Mouse (Mus musculus): ENCODE results near the gene Aff3. TPM values are rescaled to one million over a fixed set of nuclear protein-coding genes. Genes with fewer than 3 reads are reported as not detected.

Gene Aff3
- polyA plus RNA-seq, 1 experiment from 2014 or later, result 0.38 TPM

DNA sequence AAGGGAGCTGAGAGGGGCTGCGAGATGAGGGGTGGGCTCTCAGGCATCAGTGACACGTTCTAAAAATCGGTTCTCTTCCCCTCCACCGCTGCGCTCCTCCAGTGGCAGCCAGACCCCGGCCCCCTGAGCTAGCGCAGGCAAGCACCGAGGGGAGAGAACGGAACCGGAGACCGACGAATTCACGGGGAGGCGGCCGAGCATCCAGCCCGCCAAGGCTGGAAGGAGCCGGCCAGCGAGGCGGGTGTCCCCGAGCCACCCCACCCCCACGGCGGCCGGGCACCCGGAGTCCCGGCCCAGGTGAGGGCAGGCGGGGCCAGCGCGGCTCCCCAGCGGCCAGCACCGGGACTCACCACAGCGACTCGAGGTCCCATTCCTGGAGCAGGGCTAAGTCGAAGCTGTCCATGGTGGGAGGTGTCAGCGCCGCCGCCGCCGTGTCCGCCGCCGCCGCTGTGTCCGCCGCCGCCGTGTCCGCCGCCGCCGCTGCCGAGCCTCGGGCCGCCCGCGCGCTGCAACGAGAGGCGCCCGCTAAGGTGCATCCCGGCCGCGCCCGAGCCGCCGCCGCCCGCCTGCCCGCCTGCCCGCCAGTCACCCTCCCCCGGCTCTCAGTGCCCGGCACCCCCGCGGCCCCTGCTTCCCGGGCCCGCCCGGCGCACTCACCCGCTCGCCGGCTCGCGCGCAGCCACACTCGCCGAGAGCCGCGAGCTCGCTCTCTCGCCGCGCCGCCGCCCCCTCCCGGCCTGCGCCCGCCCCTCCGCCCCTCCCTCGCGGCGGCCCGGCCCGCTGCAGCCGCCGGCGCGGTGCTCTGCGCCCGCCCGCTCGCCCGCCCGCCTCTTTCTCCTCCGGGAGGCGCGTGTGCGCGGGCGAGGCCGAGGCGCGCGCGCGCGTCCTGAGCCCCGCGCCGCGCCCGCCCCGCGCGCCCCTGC, 37.8 kb downstream of the Aff3 start:
- no peaks in the 10 kb centered on the region; the same call in 1 of the 2 replicates for H3K4me1 ChIP-seq (ENCODE audit: control insufficient read depth, low read depth, low read length)
- peaks cover 53% of the 10 kb centered on the region for H3K27me3 ChIP-seq (ENCODE audit: control insufficient read depth, insufficient read depth, low read depth, low read length)
- no peak overlapping the region for H3K27ac ChIP-seq (ENCODE audit: low read length)
- H3K36me3 ChIP-seq (ENCODE audit: control insufficient read depth, insufficient read depth), result no peaks in the 10 kb centered on the region
- ATAC-seq (ENCODE audit: low read depth), result peak; percentile 30
- WGBS (ENCODE audit: insufficient replicate concordance), result 1% methylated on average over 66 of the region's 133 CpGs
- peak overlapping the region; percentile 67 for H3K4me2 ChIP-seq (ENCODE audit: low read depth, low read length)
- peak overlapping the region; percentile 55 for H3K4me3 ChIP-seq (ENCODE audit: low read depth, low read length)
- no peaks in the 10 kb centered on the region for H3K9me3 ChIP-seq (replicated peaks; ENCODE audit: control insufficient read depth, low read length)
- 0 out of 2 replicates have a peak overlapping the region, but pooled peaks have one; percentile 20 for H3K9ac ChIP-seq (ENCODE audit: low read depth, low read length)

DNA sequence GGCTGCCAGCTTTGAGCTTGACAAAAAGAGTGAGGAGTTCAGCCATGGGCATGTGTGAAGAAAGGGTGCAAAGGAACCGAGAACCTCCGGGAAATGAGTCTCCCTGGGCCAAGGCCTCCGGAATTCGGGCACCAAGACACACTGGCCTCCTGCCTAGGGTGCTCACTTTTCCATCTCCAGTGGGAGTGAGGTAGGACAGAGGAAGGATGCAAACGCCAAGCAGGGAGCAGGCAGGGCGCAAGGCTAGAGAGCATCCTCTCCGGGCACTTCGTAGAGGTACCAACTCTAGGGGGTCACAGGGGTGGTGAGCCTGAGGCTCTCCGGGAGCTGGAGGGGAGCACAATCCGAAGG, 38.4 kb downstream of the Aff3 start:
- Histone ChIP-seq H3K9me3 (replicated peaks; ENCODE audit: control insufficient read depth, low read length) (no peaks in the 10 kb centered on the region), H3K4me1 (ENCODE audit: control insufficient read depth, low read depth, low read length) (no peaks in the 10 kb centered on the region; the same call in 1 of the 2 replicates), H3K36me3 (ENCODE audit: control insufficient read depth, insufficient read depth) (no peaks in the 10 kb centered on the region), H3K9ac (ENCODE audit: low read depth, low read length) (no peak overlapping the region), H3K27ac (ENCODE audit: low read length) (no peak overlapping the region), H3K27me3 (ENCODE audit: control insufficient read depth, insufficient read depth, low read depth, low read length) (peaks cover 53% of the 10 kb centered on the region), H3K4me2 (ENCODE audit: low read depth, low read length) (no peak overlapping the region; the same call in 1 of the 2 replicates), H3K4me3 (ENCODE audit: low read depth, low read length) (peak overlapping the region; percentile 55; the same call in 1 of the 2 replicates)
- ATAC-seq (ENCODE audit: low read depth), result no peak
- WGBS (ENCODE audit: insufficient replicate concordance), result 13% methylated on average over 10 of the region's 10 CpGs

DNA sequence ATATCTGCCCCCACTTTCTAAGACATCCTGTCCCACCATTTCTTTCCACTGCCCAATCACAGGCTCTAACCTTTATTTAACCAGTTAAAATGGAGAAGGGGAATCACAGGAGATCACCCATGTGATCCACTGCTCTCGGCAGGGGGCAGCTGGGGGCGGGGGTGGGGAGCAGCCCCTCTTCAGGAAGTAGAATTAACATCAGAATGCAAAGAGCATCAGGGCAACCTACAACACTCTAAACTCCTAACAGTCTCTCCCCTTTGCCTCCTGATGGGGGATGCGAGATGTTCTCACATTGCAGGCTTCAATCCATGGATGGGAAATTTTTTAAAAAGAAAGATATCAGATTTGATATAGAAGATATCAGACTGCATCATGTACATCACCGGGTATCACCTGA, 42.9 kb downstream of the Aff3 start:
- H3K4me2 ChIP-seq (ENCODE audit: low read depth, low read length), result no peak overlapping the region
- H3K36me3 ChIP-seq (ENCODE audit: control insufficient read depth, insufficient read depth), result no peaks in the 10 kb centered on the region
- no peak overlapping the region for H3K9ac ChIP-seq (ENCODE audit: low read depth, low read length)
- H3K4me1 ChIP-seq (ENCODE audit: control insufficient read depth, low read depth, low read length), result no peaks in the 10 kb centered on the region; the same call in 1 of the 2 replicates
- no peaks in the 10 kb centered on the region for H3K9me3 ChIP-seq (replicated peaks; ENCODE audit: control insufficient read depth, low read length)
- no peak overlapping the region for H3K27ac ChIP-seq (ENCODE audit: low read length)
- 55% methylated on average over 4 of the region's 4 CpGs for WGBS (ENCODE audit: insufficient replicate concordance)
- H3K27me3 ChIP-seq (ENCODE audit: control insufficient read depth, insufficient read depth, low read depth, low read length), result peaks cover 18% of the 10 kb centered on the region
- H3K4me3 ChIP-seq (ENCODE audit: low read depth, low read length), result no peak overlapping the region
- ATAC-seq (ENCODE audit: low read depth), result no peak

DNA sequence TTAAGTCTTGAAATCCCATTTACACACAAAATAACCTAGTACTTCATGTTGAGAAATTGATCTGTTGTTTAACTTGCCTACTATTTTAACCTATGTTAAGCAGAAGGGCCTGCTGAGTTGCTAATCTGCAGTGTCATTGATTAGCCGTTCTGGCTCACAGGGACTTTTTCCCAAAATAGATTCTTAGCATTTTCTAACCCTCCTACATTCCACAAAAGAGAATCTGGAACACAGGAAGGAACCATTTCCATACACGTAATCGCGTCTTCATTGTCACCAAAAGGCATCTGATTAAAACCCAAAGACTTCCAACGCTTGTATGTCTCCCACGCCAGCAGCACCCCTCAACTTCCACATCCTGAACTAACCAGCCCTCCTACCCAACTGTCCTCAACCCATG, 44.4 kb downstream of the Aff3 start:
- ATAC-seq (ENCODE audit: low read depth), result no peak
- H3K4me1 ChIP-seq (ENCODE audit: control insufficient read depth, low read depth, low read length), result no peaks in the 10 kb centered on the region
- H3K4me3 ChIP-seq (ENCODE audit: low read depth, low read length), result no peak overlapping the region
- 61% methylated on average over 6 of the region's 6 CpGs for WGBS (ENCODE audit: insufficient replicate concordance)
- no peaks in the 10 kb centered on the region for H3K36me3 ChIP-seq (ENCODE audit: control insufficient read depth, insufficient read depth)
- no peak overlapping the region for H3K9ac ChIP-seq (ENCODE audit: low read depth, low read length)
- H3K9me3 ChIP-seq (replicated peaks; ENCODE audit: control insufficient read depth, low read length), result no peaks in the 10 kb centered on the region
- H3K27ac ChIP-seq (ENCODE audit: low read length), result no peak overlapping the region
- no peak overlapping the region for H3K4me2 ChIP-seq (ENCODE audit: low read depth, low read length)
- H3K27me3 ChIP-seq (ENCODE audit: control insufficient read depth, insufficient read depth, low read depth, low read length), result peaks cover 4% of the 10 kb centered on the region

DNA sequence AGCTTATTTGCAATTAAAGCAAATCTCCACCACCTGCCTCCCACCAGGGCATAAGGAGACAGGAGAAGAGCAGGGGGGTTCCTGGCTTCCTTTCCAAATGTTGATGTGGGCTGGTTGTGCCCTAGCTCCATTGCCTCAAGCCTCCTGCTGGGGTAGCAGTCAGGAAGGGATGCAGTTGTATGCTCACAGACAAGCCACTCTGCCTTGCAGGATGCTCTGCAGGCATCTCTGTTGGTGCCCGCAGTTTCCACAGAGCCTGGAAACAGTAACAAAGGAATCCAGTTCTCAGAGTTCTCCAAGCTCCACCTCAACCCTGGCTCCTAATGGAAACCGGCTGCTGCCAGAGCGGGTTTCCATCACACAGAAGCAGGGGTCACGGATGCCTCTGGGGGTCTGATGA, 58.0 kb downstream of the Aff3 start:
- no peaks in the 10 kb centered on the region for H3K9me3 ChIP-seq (replicated peaks; ENCODE audit: control insufficient read depth, low read length)
- no peaks in the 10 kb centered on the region for H3K4me1 ChIP-seq (ENCODE audit: control insufficient read depth, low read depth, low read length)
- no peaks in the 10 kb centered on the region for H3K36me3 ChIP-seq (ENCODE audit: control insufficient read depth, insufficient read depth)
- WGBS (ENCODE audit: insufficient replicate concordance), result 67% methylated on average over 4 of the region's 4 CpGs
- ATAC-seq (ENCODE audit: low read depth), result no peak
- H3K27ac ChIP-seq (ENCODE audit: low read length), result no peak overlapping the region
- H3K27me3 ChIP-seq (ENCODE audit: control insufficient read depth, insufficient read depth, low read depth, low read length), result no peaks in the 10 kb centered on the region
- H3K9ac ChIP-seq (ENCODE audit: low read depth, low read length), result no peak overlapping the region
- no peak overlapping the region for H3K4me2 ChIP-seq (ENCODE audit: low read depth, low read length)
- no peak overlapping the region for H3K4me3 ChIP-seq (ENCODE audit: low read depth, low read length)

DNA sequence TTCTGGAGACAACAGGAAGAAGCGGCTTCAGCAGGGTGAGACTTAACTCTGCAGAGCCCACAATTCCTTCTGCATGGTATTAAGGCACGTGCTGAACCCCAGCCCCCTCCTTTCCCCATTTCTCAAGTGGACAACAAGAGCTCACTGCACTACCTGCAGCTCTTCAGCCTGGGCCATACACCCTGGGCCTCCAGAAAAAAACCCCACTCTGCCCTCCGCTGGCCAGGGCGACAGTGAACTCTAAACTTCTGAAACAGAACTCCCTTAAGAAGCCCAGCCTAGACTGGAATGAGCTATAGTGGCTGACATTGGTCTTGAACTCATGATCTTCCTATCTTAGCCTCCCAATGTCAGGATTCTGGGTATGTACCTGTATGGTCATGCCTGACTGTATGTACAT, 59.3 kb downstream of the Aff3 start:
- no peaks in the 10 kb centered on the region for H3K9me3 ChIP-seq (replicated peaks; ENCODE audit: control insufficient read depth, low read length)
- no peak overlapping the region for H3K27ac ChIP-seq (ENCODE audit: low read length)
- 62% methylated on average over 4 of the region's 4 CpGs for WGBS (ENCODE audit: insufficient replicate concordance)
- no peak overlapping the region for H3K9ac ChIP-seq (ENCODE audit: low read depth, low read length)
- H3K36me3 ChIP-seq (ENCODE audit: control insufficient read depth, insufficient read depth), result no peaks in the 10 kb centered on the region
- no peak for ATAC-seq (ENCODE audit: low read depth)
- no peak overlapping the region for H3K4me3 ChIP-seq (ENCODE audit: low read depth, low read length)
- no peak overlapping the region for H3K4me2 ChIP-seq (ENCODE audit: low read depth, low read length)
- H3K4me1 ChIP-seq (ENCODE audit: control insufficient read depth, low read depth, low read length), result no peaks in the 10 kb centered on the region
- H3K27me3 ChIP-seq (ENCODE audit: control insufficient read depth, insufficient read depth, low read depth, low read length), result no peaks in the 10 kb centered on the region

DNA sequence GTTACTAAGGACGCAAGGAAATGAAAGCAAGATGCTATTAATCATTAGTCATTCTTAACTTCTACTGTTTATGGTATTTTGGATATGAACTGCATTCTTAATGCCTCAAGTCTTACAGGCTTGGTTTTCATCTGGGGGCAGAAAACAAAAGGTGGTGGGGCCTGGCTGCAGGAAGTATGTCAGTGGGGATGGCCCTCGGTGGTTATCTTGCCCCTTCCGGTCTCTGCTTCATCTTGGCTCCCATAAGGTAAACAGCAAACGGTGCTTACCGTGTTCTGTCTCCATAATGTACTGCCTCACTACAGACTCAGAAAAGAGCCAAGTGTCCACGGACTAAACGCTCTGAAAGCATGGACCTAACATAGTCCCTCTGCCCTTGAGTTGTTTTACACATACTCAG, 60.1 kb downstream of the Aff3 start:
- 63% methylated on average over 7 of the region's 7 CpGs for WGBS (ENCODE audit: insufficient replicate concordance)
- no peak for ATAC-seq (ENCODE audit: low read depth)
- H3K4me3 ChIP-seq (ENCODE audit: low read depth, low read length), result no peak overlapping the region

DNA sequence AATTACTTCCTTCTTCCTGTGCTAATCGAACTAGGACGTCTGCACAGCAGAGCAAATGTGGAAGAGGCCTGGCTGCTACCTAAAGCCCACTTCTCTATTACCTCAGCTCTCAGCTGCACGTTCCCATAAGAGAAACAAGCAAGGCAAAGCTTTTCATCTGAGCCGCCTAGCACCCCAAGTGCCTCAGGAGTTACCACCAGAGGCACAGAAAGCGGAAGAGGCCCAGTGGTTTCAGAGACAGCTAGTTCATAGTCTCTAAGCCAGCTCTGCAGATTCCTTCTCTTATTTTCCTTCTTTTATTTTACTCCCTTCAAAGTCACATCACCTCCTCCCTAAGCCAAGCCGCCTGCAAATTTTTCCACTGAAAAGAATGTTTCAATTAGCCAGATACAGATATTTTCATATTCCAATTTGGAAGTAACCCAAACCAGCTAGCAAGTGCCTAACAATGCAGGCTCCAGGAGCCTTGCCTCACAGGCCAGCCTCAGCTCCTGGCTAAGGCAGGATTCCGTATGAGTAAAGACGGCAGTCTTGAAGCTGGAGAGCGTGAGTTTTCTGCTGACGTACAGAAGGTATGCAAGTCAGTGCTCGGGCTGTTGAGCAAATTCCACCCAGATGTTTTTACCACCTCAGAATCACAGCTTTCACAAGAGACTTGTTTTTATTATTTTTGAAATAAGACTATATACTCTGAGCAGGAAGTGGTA, 62.8 kb downstream of the Aff3 start:
- Histone ChIP-seq H3K27ac (ENCODE audit: low read length) (no peak overlapping the region), H3K4me1 (ENCODE audit: control insufficient read depth, low read depth, low read length) (no peaks in the 10 kb centered on the region), H3K4me3 (ENCODE audit: low read depth, low read length) (no peak overlapping the region), H3K27me3 (ENCODE audit: control insufficient read depth, insufficient read depth, low read depth, low read length) (no peaks in the 10 kb centered on the region), H3K36me3 (ENCODE audit: control insufficient read depth, insufficient read depth) (no peaks in the 10 kb centered on the region), H3K9me3 (replicated peaks; ENCODE audit: control insufficient read depth, low read length) (no peaks in the 10 kb centered on the region), H3K9ac (ENCODE audit: low read depth, low read length) (no peak overlapping the region), H3K4me2 (ENCODE audit: low read depth, low read length) (no peak overlapping the region)
- ATAC-seq (ENCODE audit: low read depth), result no peak
- WGBS (ENCODE audit: insufficient replicate concordance), result 44% methylated on average over 11 of the region's 11 CpGs

More for the DNA sequence above, 60.1 kb downstream of the Aff3 start:
- H3K4me2 ChIP-seq (ENCODE audit: low read depth, low read length), result no peak overlapping the region
- H3K9me3 ChIP-seq (replicated peaks; ENCODE audit: control insufficient read depth, low read length), result no peaks in the 10 kb centered on the region
- no peaks in the 10 kb centered on the region for H3K4me1 ChIP-seq (ENCODE audit: control insufficient read depth, low read depth, low read length)
- no peaks in the 10 kb centered on the region for H3K27me3 ChIP-seq (ENCODE audit: control insufficient read depth, insufficient read depth, low read depth, low read length)
- H3K9ac ChIP-seq (ENCODE audit: low read depth, low read length), result no peak overlapping the region
- H3K36me3 ChIP-seq (ENCODE audit: control insufficient read depth, insufficient read depth), result no peaks in the 10 kb centered on the region
- no peak overlapping the region for H3K27ac ChIP-seq (ENCODE audit: low read length)

DNA sequence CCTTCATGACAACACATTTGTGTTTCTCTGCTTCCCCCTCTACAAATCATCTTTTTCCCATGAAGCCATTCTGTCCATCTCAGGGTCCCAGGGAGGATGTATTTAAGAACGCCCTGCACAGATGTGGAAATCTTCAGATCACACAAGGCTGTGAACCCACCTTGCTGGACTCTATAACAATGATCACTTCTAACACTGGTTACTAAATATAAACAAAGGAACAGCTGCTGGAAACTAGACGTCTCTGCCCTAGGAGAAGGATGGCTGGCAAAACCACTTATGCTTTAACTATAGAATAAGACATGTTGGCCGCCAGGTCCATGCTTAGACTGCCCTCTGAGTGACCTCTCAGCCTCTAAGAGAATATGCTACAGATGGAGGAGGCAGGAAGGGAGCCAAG, 69.4 kb downstream of the Aff3 start:
- H3K4me1 ChIP-seq (ENCODE audit: control insufficient read depth, low read depth, low read length), result no peaks in the 10 kb centered on the region
- WGBS (ENCODE audit: insufficient replicate concordance), result 58% methylated on average over 3 of the region's 3 CpGs
- H3K27ac ChIP-seq (ENCODE audit: low read length), result no peak overlapping the region
- no peaks in the 10 kb centered on the region for H3K9me3 ChIP-seq (replicated peaks; ENCODE audit: control insufficient read depth, low read length)
- H3K27me3 ChIP-seq (ENCODE audit: control insufficient read depth, insufficient read depth, low read depth, low read length), result no peaks in the 10 kb centered on the region
- no peak for ATAC-seq (ENCODE audit: low read depth)
- H3K9ac ChIP-seq (ENCODE audit: low read depth, low read length), result no peak overlapping the region
- no peak overlapping the region for H3K4me3 ChIP-seq (ENCODE audit: low read depth, low read length)
- H3K36me3 ChIP-seq (ENCODE audit: control insufficient read depth, insufficient read depth), result no peaks in the 10 kb centered on the region
- H3K4me2 ChIP-seq (ENCODE audit: low read depth, low read length), result no peak overlapping the region
